Mouse (Mus musculus): ENCODE results near the gene Dhrs3. TPM values are rescaled to one million over a fixed set of nuclear protein-coding genes. Genes with fewer than 3 reads are reported as not detected.

The Dhrs3 gene
- polyA plus RNA-seq, 1 experiment from 2014 or later = 42.9 TPM

GRCm38 (mm10) chr4:144917101-144917500, 24.5 kb downstream of the Dhrs3 start:
- 59% methylated on average over 4 of the region's 4 CpGs for WGBS

GRCm38 (mm10) chr4:144918501-144918900, 25.9 kb downstream of the Dhrs3 start:
- peaks cover 11% of the 10 kb centered on the region for H3K36me3 ChIP-seq (ENCODE audit: control insufficient read depth, insufficient read depth, low read length)

More at GRCm38 (mm10) chr4:144917101-144917500, 24.5 kb downstream of the Dhrs3 start:
- Histone ChIP-seq H3K27ac (ENCODE audit: low read depth, low read length) (no peak overlapping the region), H3K36me3 (ENCODE audit: control insufficient read depth, insufficient read depth, low read length) (peaks cover 9% of the 10 kb centered on the region), H3K27me3 (replicated peaks; ENCODE audit: control insufficient read depth, insufficient read depth, low read length) (no peaks in the 10 kb centered on the region), H3K4me1 (replicated peaks; ENCODE audit: control insufficient read depth, insufficient read depth, low read length) (0 out of 2 replicates have a peak, but pooled peaks cover 2% of the 10 kb centered on the region), H3K9me3 (ENCODE audit: control insufficient read depth, low read length) (no peaks in the 10 kb centered on the region), H3K4me3 (ENCODE audit: low read depth, low read length) (no peak overlapping the region), H3K9ac (ENCODE audit: low read depth, low read length) (no peak overlapping the region), H3K4me2 (no peak overlapping the region)
- DNase-seq (ENCODE audit: low spot score) (no peak), ATAC-seq (replicated peaks; ENCODE audit: low FRiP score) (no peak)

GRCm38 (mm10) chr4:144928693-144929436, 36.2 kb downstream of the Dhrs3 start:
- H3K4me2 ChIP-seq = no peak overlapping the region
- no peaks in the 10 kb centered on the region for H3K27me3 ChIP-seq (replicated peaks; ENCODE audit: control insufficient read depth, insufficient read depth, low read length)
- peaks cover 5% of the 10 kb centered on the region; the same call in 1 of the 2 replicates for H3K36me3 ChIP-seq (ENCODE audit: control insufficient read depth, insufficient read depth, low read length)
- H3K9me3 ChIP-seq (ENCODE audit: control insufficient read depth, low read length) = no peaks in the 10 kb centered on the region
- H3K4me1 ChIP-seq (replicated peaks; ENCODE audit: control insufficient read depth, insufficient read depth, low read length) = peaks cover 13% of the 10 kb centered on the region
- no peak overlapping the region for H3K9ac ChIP-seq (ENCODE audit: low read depth, low read length)
- no peak for ATAC-seq (replicated peaks; ENCODE audit: low FRiP score)
- no peak overlapping the region for H3K4me3 ChIP-seq (ENCODE audit: low read depth, low read length)
- DNase-seq (ENCODE audit: low spot score) = no peak
- H3K27ac ChIP-seq (ENCODE audit: low read depth, low read length) = no peak overlapping the region
- 77% methylated on average over 5 of the region's 5 CpGs for WGBS

More at GRCm38 (mm10) chr4:144918501-144918900, 25.9 kb downstream of the Dhrs3 start:
- H3K4me1 ChIP-seq (replicated peaks; ENCODE audit: control insufficient read depth, insufficient read depth, low read length) = 0 out of 2 replicates have a peak, but pooled peaks cover 2% of the 10 kb centered on the region
- ATAC-seq (replicated peaks; ENCODE audit: low FRiP score) (no peak), DNase-seq (ENCODE audit: low spot score) (no peak)
- no peaks in the 10 kb centered on the region for H3K27me3 ChIP-seq (replicated peaks; ENCODE audit: control insufficient read depth, insufficient read depth, low read length)
- WGBS = 88% methylated on average over 10 of the region's 10 CpGs
- no peaks in the 10 kb centered on the region for H3K9me3 ChIP-seq (ENCODE audit: control insufficient read depth, low read length)
- no peak overlapping the region for H3K4me3 ChIP-seq (ENCODE audit: low read depth, low read length)
- no peak overlapping the region for H3K4me2 ChIP-seq
- H3K9ac ChIP-seq (ENCODE audit: low read depth, low read length) = no peak overlapping the region
- H3K27ac ChIP-seq (ENCODE audit: low read depth, low read length) = no peak overlapping the region

DNA sequence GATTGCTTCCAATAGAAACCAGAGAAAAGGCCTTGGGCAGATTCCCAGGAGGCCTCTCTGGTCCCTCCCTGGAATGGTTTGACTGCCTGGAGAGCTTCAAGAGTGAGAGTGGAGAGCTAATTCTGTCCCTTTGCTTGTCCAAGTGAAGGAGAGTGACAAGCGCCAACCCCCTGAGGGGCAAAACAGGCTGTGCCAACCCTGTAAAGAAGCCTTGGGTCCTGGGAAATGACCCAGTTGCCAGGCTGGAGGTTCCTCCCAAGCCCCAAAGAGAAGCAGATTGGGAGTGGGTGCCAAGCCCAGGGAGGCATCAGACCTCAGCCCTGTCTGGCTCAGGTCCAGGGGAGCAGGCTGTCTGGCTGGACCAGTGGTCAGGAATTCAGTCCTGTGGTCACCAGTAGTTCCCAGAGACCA, 37.2 kb downstream of the Dhrs3 start:
- Histone ChIP-seq H3K4me3 (ENCODE audit: low read depth, low read length) (no peak overlapping the region), H3K4me1 (replicated peaks; ENCODE audit: control insufficient read depth, insufficient read depth, low read length) (peaks cover 13% of the 10 kb centered on the region), H3K9me3 (ENCODE audit: control insufficient read depth, low read length) (no peaks in the 10 kb centered on the region), H3K9ac (ENCODE audit: low read depth, low read length) (no peak overlapping the region), H3K36me3 (ENCODE audit: control insufficient read depth, insufficient read depth, low read length) (peaks cover 5% of the 10 kb centered on the region; the same call in 1 of the 2 replicates), H3K4me2 (no peak overlapping the region), H3K27ac (ENCODE audit: low read depth, low read length) (no peak overlapping the region), H3K27me3 (replicated peaks; ENCODE audit: control insufficient read depth, insufficient read depth, low read length) (no peaks in the 10 kb centered on the region)
- 87% methylated on average over 1 of the region's 1 CpGs for WGBS
- ATAC-seq (replicated peaks; ENCODE audit: low FRiP score) (no peak), DNase-seq (ENCODE audit: low spot score) (no peak)

- ATAC-seq (replicated peaks; ENCODE audit: low FRiP score) = no peak; the same call in 1 of the 2 replicates
- peaks cover 13% of the 10 kb centered on the region for H3K4me1 ChIP-seq (replicated peaks; ENCODE audit: control insufficient read depth, insufficient read depth, low read length)
- H3K36me3 ChIP-seq (ENCODE audit: control insufficient read depth, insufficient read depth, low read length) = peaks cover 5% of the 10 kb centered on the region; the same call in 1 of the 2 replicates
- H3K4me3 ChIP-seq (ENCODE audit: low read depth, low read length) = no peak overlapping the region
- H3K27me3 ChIP-seq (replicated peaks; ENCODE audit: control insufficient read depth, insufficient read depth, low read length) = no peaks in the 10 kb centered on the region
- WGBS = 20% methylated on average over 10 of the region's 10 CpGs
- no peak overlapping the region for H3K27ac ChIP-seq (ENCODE audit: low read depth, low read length)
- no peaks in the 10 kb centered on the region for H3K9me3 ChIP-seq (ENCODE audit: control insufficient read depth, low read length)
- no peak for DNase-seq (ENCODE audit: low spot score)
- no peak overlapping the region for H3K9ac ChIP-seq (ENCODE audit: low read depth, low read length)
- no peak overlapping the region for H3K4me2 ChIP-seq
Observed at GRCm38 (mm10) chr4:144930366-144930765, 37.7 kb downstream of the Dhrs3 start.

- Histone ChIP-seq H3K9ac (ENCODE audit: low read depth, low read length) (no peak overlapping the region), H3K27ac (ENCODE audit: low read depth, low read length) (no peak overlapping the region), H3K4me3 (ENCODE audit: low read depth, low read length) (no peak overlapping the region), H3K27me3 (replicated peaks; ENCODE audit: control insufficient read depth, insufficient read depth, low read length) (no peaks in the 10 kb centered on the region), H3K36me3 (ENCODE audit: control insufficient read depth, insufficient read depth, low read length) (peaks cover 5% of the 10 kb centered on the region; the same call in 1 of the 2 replicates), H3K4me2 (no peak overlapping the region), H3K9me3 (ENCODE audit: control insufficient read depth, low read length) (no peaks in the 10 kb centered on the region), H3K4me1 (replicated peaks; ENCODE audit: control insufficient read depth, insufficient read depth, low read length) (peaks cover 13% of the 10 kb centered on the region)
- WGBS = 92% methylated on average over 7 of the region's 7 CpGs
- ATAC-seq (replicated peaks; ENCODE audit: low FRiP score) (no peak), DNase-seq (ENCODE audit: low spot score) (no peak)
Observed at GRCm38 (mm10) chr4:144931167-144931566, 38.5 kb downstream of the Dhrs3 start.

DNA sequence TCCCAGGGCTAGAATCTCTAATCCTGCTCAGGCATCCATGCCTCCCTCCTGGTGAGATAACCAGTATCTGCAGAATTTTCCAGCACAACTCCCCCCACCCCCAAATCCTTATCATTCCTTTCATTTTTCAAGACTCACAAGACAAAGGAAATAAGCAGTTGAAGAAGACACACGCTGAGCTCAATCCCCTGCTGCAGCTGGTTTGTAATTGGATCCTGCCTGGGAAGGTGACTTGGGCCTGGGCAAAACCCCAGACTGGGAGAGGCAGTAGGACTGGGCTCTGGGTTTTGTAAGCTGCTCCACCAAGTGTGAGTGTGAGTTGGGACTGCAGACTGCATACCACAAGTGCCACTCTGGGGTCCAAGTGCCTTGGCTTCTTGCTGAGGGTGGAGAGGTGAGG, 41.9 kb downstream of the Dhrs3 start:
- H3K36me3 ChIP-seq (ENCODE audit: control insufficient read depth, insufficient read depth, low read length) = no peaks in the 10 kb centered on the region
- H3K4me1 ChIP-seq (replicated peaks; ENCODE audit: control insufficient read depth, insufficient read depth, low read length) = peaks cover 13% of the 10 kb centered on the region
- DNase-seq (ENCODE audit: low spot score) (no peak), ATAC-seq (replicated peaks; ENCODE audit: low FRiP score) (no peak)
- no peak overlapping the region for H3K4me2 ChIP-seq
- no peaks in the 10 kb centered on the region for H3K9me3 ChIP-seq (ENCODE audit: control insufficient read depth, low read length)
- H3K27me3 ChIP-seq (replicated peaks; ENCODE audit: control insufficient read depth, insufficient read depth, low read length) = no peaks in the 10 kb centered on the region
- 37% methylated on average over 1 of the region's 1 CpGs for WGBS
- no peak overlapping the region for H3K27ac ChIP-seq (ENCODE audit: low read depth, low read length)
- H3K4me3 ChIP-seq (ENCODE audit: low read depth, low read length) = no peak overlapping the region
- H3K9ac ChIP-seq (ENCODE audit: low read depth, low read length) = no peak overlapping the region

DNA sequence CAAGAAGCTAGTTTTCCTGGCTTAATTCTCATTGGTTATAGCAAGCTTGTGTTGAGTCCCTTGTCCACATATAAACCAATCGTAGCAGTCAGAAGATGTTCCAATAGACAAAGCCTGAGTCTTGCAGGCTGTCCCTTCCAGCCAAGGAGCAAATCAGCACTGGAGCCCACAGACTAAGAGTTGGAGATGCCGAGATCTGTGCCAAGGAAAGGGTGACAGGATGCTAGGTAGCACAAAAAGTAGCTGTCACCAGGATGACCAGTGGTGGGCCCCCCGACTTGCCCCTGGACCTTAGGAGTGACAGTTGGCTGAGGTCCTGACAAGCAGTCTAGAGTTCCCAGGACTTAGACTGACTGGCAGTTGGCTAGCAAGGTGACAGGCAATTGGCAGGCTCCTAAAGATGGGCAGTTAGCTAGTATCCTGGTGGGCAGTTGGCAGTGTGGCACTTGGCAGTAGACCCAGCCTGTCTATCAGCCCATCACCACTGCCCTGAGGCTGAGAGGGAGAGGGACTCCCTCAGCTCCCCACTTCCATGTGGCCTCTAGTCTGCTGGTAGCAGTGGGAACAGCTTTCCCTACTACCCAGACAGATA, 44.0 kb downstream of the Dhrs3 start:
- Histone ChIP-seq H3K36me3 (ENCODE audit: control insufficient read depth, insufficient read depth, low read length) (no peaks in the 10 kb centered on the region), H3K4me1 (replicated peaks; ENCODE audit: control insufficient read depth, insufficient read depth, low read length) (0 out of 2 replicates have a peak, but pooled peaks cover 2% of the 10 kb centered on the region), H3K9me3 (ENCODE audit: control insufficient read depth, low read length) (no peaks in the 10 kb centered on the region), H3K4me2 (no peak overlapping the region), H3K27ac (ENCODE audit: low read depth, low read length) (no peak overlapping the region), H3K4me3 (ENCODE audit: low read depth, low read length) (no peak overlapping the region), H3K27me3 (replicated peaks; ENCODE audit: control insufficient read depth, insufficient read depth, low read length) (no peaks in the 10 kb centered on the region), H3K9ac (ENCODE audit: low read depth, low read length) (no peak overlapping the region)
- DNase-seq (ENCODE audit: low spot score) (no peak), ATAC-seq (replicated peaks; ENCODE audit: low FRiP score) (no peak)
- WGBS = 78% methylated on average over 3 of the region's 3 CpGs
